Mouse (Mus musculus) midbrain, embryonic 14.5 days (tissue): Measurements from ENCODE around the gene Clba1. TPM values are rescaled to one million over a fixed set of nuclear protein-coding genes. Genes with fewer than 3 reads are reported as not detected.
"Not testable (repeated sequence)": the region's sequence is repeated elsewhere in the genome, so short reads cannot be mapped to it uniquely, and the experiment has no call there.

Experiments
- ATAC-seq: fragments of 200-750 bp; cut with Nextera tagmentation; 2 replicates; pipeline ENCODE4 v1.8.0; 2017; ENCODE audit warnings: moderate number of reproducible peaks, moderate library complexity; ENCODE audit not compliant: low FRiP score, low TSS enrichment
- DNase-seq: peaks from one replicate; pipeline ENCODE4 v3.0.0-alpha.2; 2015
- H3K27ac ChIP-seq: fragments of 300-500 bp; sonication (generic); replicated peaks from 2 replicates; pipeline ENCODE4 v1.5.1; 2014; ENCODE audit warnings: mild to moderate bottlenecking, low read depth, low read length, moderate library complexity
- H3K27me3 ChIP-seq: fragments of 300-500 bp; sonication (generic); 2 replicates; pipeline ENCODE4 v1.6.1; 2014; ENCODE audit warnings: low read length, control low read depth, mixed read lengths; ENCODE audit not compliant: control insufficient read depth, insufficient read depth
- H3K36me3 ChIP-seq: fragments of 300-500 bp; sonication (generic); 2 replicates; pipeline ENCODE4 v1.6.1; 2014; ENCODE audit warnings: low read length, control low read depth; ENCODE audit not compliant: control insufficient read depth, insufficient read depth
- H3K4me1 ChIP-seq: fragments of 300-500 bp; sonication (generic); 2 replicates; pipeline ENCODE4 v1.6.1; 2014; ENCODE audit warnings: mild to moderate bottlenecking, antibody characterized with exemption, low read length, control low read depth; ENCODE audit not compliant: control insufficient read depth, insufficient read depth
- H3K4me2 ChIP-seq: fragments of 300-500 bp; sonication (generic); 2 replicates; pipeline ENCODE4 v1.6.1; 2014; ENCODE audit warnings: mild to moderate bottlenecking, low read length, moderate library complexity
- H3K4me3 ChIP-seq: fragments of 300-500 bp; sonication (generic); replicated peaks from 2 replicates; pipeline ENCODE4 v1.5.1; 2014; ENCODE audit warnings: low read depth, low read length
- H3K9ac ChIP-seq: fragments of 300-500 bp; sonication (generic); replicated peaks from 2 replicates; pipeline ENCODE4 v1.6.1; 2014; ENCODE audit warnings: mild to moderate bottlenecking, low read length, moderate library complexity
- H3K9me3 ChIP-seq: fragments of 300-500 bp; sonication (generic); 2 replicates; pipeline ENCODE4 v1.6.1; 2016; ENCODE audit warnings: low read length, control low read depth, mixed read lengths; ENCODE audit not compliant: control insufficient read depth
- WGBS: fragments of 180-500 bp; shearing (Covaris S2); extraction: QIAGEN DNeasy Blood & Tissue Kit; methylation state at CpG from one replicate; pipeline ENCODE4 v1.1.7; 2014; 5-methylcytosine and 5-hydroxymethylcytosine counted together
- polyA plus RNA-seq: library from polyadenylated mRNA; unstranded; fragments of >200 nt; fragmentation: Nextera tagmentation; extraction: Ambion mirVana; gene quantifications from 2 replicates; pipeline ENCODE4 v1.2.1, GENCODE M21; 2014

The Clba1 gene
- polyA plus RNA-seq, 1 experiment from 2014 or later: 21.4 TPM

DNA sequence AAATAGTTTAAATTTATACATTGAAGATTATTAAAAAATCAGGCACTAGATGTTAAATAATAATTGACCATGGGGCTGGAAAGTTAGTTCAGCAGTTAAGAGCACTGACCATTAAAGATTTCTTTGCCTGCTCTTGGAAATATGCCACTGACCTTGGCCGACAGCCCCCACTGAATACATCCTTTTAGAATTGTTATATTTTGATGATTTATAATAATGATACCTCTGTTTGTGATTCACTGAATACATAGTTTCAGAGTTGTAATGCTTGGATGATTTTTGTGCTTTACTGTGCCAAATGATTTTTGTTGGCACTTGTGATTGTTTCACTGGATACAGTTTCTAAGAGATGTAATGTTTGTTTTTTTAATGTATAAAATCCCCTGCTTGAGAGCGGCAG is 33.4 kb downstream of the Clba1 start:
- not testable (repeated sequence) for H3K36me3 ChIP-seq, H3K4me2 ChIP-seq, DNase-seq, H3K9ac ChIP-seq, H3K4me3 ChIP-seq, H3K4me1 ChIP-seq, H3K27ac ChIP-seq, H3K27me3 ChIP-seq, H3K9me3 ChIP-seq, ATAC-seq
- WGBS: 96% methylated on average over 2 of the region's 2 CpGs

- Histone ChIP-seq H3K9ac (no peak overlapping the region), H3K4me1 (no peaks in the 10 kb centered on the region), H3K27me3 (no peaks in the 10 kb centered on the region), H3K27ac (no peak overlapping the region), H3K9me3 (no peaks in the 10 kb centered on the region), H3K4me2 (no peak overlapping the region), H3K4me3 (no peak overlapping the region), H3K36me3 (no peaks in the 10 kb centered on the region)
- 25% methylated on average over 3 of the region's 3 CpGs for WGBS
- DNase-seq: peak; percentile 88
- no peak; the same call in 1 of the 2 replicates for ATAC-seq
Observed at GRCm38 (mm10) chr12:112843803-112844202, 35.1 kb downstream of the Clba1 start.

GRCm38 (mm10) chr12:112847880-112848279 is 39.1 kb downstream of the Clba1 start:
- H3K4me2 ChIP-seq: no peak overlapping the region
- no peak for ATAC-seq
- H3K4me1 ChIP-seq: no peaks in the 10 kb centered on the region
- no peak overlapping the region for H3K27ac ChIP-seq
- H3K4me3 ChIP-seq: no peak overlapping the region
- no peak overlapping the region for H3K9ac ChIP-seq
- no peaks in the 10 kb centered on the region for H3K36me3 ChIP-seq
- no peak for DNase-seq
- no peaks in the 10 kb centered on the region for H3K27me3 ChIP-seq
- no peaks in the 10 kb centered on the region for H3K9me3 ChIP-seq
- WGBS: 88% methylated on average over 2 of the region's 2 CpGs

GRCm38 (mm10) chr12:112849235-112850022 is 40.7 kb downstream of the Clba1 start:
- H3K4me2 ChIP-seq: no peak overlapping the region
- no peaks in the 10 kb centered on the region for H3K9me3 ChIP-seq
- 86% methylated on average over 11 of the region's 11 CpGs for WGBS
- no peak for DNase-seq
- no peaks in the 10 kb centered on the region for H3K4me1 ChIP-seq
- no peaks in the 10 kb centered on the region for H3K27me3 ChIP-seq
- no peaks in the 10 kb centered on the region for H3K36me3 ChIP-seq
- H3K9ac ChIP-seq: no peak overlapping the region
- H3K4me3 ChIP-seq: no peak overlapping the region
- ATAC-seq: no peak
- H3K27ac ChIP-seq: no peak overlapping the region

DNA sequence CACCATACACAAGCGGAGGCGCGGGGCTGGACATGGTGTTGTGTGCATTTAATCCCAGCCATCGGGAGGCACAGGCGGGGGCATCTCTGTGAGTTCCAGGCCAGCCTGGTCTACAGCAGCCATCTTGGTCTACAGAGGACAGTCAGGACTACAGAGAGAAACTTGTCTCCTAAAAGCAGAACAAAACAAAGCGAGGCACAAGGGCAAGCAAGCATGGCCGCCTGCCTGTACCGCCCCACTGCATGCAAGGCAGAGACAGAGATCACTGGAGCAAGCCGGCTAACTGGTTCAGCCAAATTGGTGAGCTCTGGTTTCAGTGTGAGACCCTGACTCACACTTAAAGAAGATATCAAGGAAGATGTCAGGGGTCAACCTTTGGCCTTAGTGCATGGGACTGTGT is 41.6 kb downstream of the Clba1 start:
- H3K27me3 ChIP-seq: no peaks in the 10 kb centered on the region
- DNase-seq (no peak), ATAC-seq (no peak)
- H3K9ac ChIP-seq: no peak overlapping the region
- no peaks in the 10 kb centered on the region for H3K9me3 ChIP-seq
- H3K4me1 ChIP-seq: no peaks in the 10 kb centered on the region
- 75% methylated on average over 9 of the region's 9 CpGs for WGBS
- H3K36me3 ChIP-seq: no peaks in the 10 kb centered on the region
- H3K4me3 ChIP-seq: no peak overlapping the region
- H3K27ac ChIP-seq: no peak overlapping the region
- H3K4me2 ChIP-seq: no peak overlapping the region

GRCm38 (mm10) chr12:112851116-112851515 is 42.4 kb downstream of the Clba1 start:
- no peak overlapping the region for H3K4me3 ChIP-seq
- H3K9ac ChIP-seq: no peak overlapping the region
- ATAC-seq (no peak), DNase-seq (no peak)
- no peaks in the 10 kb centered on the region for H3K27me3 ChIP-seq
- H3K27ac ChIP-seq: no peak overlapping the region
- 49% methylated on average over 5 of the region's 8 CpGs for WGBS
- no peak overlapping the region for H3K4me2 ChIP-seq
- H3K36me3 ChIP-seq: no peaks in the 10 kb centered on the region
- no peaks in the 10 kb centered on the region for H3K9me3 ChIP-seq
- H3K4me1 ChIP-seq: no peaks in the 10 kb centered on the region

GRCm38 (mm10) chr12:112853050-112853729 is 44.5 kb downstream of the Clba1 start:
- H3K36me3 ChIP-seq: no peaks in the 10 kb centered on the region
- H3K27me3 ChIP-seq: no peaks in the 10 kb centered on the region
- no peak for DNase-seq

GRCm38 (mm10) chr12:112854610-112855333 is 46.0 kb downstream of the Clba1 start:
- Histone ChIP-seq H3K4me3 (no peak overlapping the region), H3K4me2 (no peak overlapping the region), H3K27ac (no peak overlapping the region)

More at GRCm38 (mm10) chr12:112853050-112853729, 44.5 kb downstream of the Clba1 start:
- Histone ChIP-seq H3K9me3 (no peaks in the 10 kb centered on the region), H3K4me2 (no peak overlapping the region), H3K4me3 (no peak overlapping the region), H3K27ac (no peak overlapping the region), H3K9ac (no peak overlapping the region), H3K4me1 (no peaks in the 10 kb centered on the region)
- 89% methylated on average over 11 of the region's 11 CpGs for WGBS
- no peak for ATAC-seq

More at GRCm38 (mm10) chr12:112854610-112855333, 46.0 kb downstream of the Clba1 start:
- WGBS: 81% methylated on average over 7 of the region's 7 CpGs
- Histone ChIP-seq H3K36me3 (no peaks in the 10 kb centered on the region), H3K9me3 (no peaks in the 10 kb centered on the region), H3K4me1 (no peaks in the 10 kb centered on the region), H3K27me3 (no peaks in the 10 kb centered on the region), H3K9ac (no peak overlapping the region)
- no peak for DNase-seq
- ATAC-seq: no peak
